Mouse (Mus musculus): ENCODE measurements at regions not wholly inside any gene's neighbourhood (a gene's known extent, or its start where the extent isn't known, plus 50 kb on each side); places are given as distances from the start of the nearest gene placed in this dataset.

- no peak for TF ChIP-seq POLR2A (IDR thresholded peaks at IDR 0.05; ENCODE audit: insufficient read length, low read depth)
- TF ChIP-seq TCF12 (IDR thresholded peaks at IDR 0.05; ENCODE audit: insufficient read depth, poor library complexity, severe bottlenecking), result no peak
- TF ChIP-seq MAX (IDR thresholded peaks at IDR 0.05; ENCODE audit: low read depth), result no peak
- TF ChIP-seq SRF (IDR thresholded peaks at IDR 0.05; ENCODE audit: control insufficient read depth, insufficient read length, low read depth), result no peak
- no peak for TF ChIP-seq POLR2AphosphoS2 (IDR thresholded peaks at IDR 0.05; ENCODE audit: insufficient read length, low read depth)
- no peak for TF ChIP-seq E2F4 (IDR thresholded peaks at IDR 0.05; ENCODE audit: insufficient read depth)
- TF ChIP-seq CEBPB (IDR thresholded peaks at IDR 0.05; ENCODE audit: insufficient read depth, poor library complexity, severe bottlenecking), result no peak
- no peak for TF ChIP-seq USF1 (IDR thresholded peaks at IDR 0.05; ENCODE audit: low read depth)
- no peak for TF ChIP-seq MYOG (IDR thresholded peaks at IDR 0.05; ENCODE audit: control insufficient read depth in 1 of 3, insufficient read depth in 1 of 3, insufficient read length in 2 of 3, low read depth in 2 of 3)
- TF ChIP-seq TCF3 (IDR thresholded peaks at IDR 0.05; ENCODE audit: insufficient read length, low read depth), result no peak
- no peak for TF ChIP-seq MYOD1 (IDR thresholded peaks at IDR 0.05; ENCODE audit: control insufficient read depth in 1 of 3, insufficient read length in 2 of 3, low read depth in 2 of 3)
Observed at GRCm38 (mm10) chr1:42490856-42491643, 204.5 kb upstream of the Pou3f3 start.
